Mouse (Mus musculus): ENCODE measurements around the gene Cabp4.

GRCm38 (mm10) chr19:4091383-4091782, 52.5 kb downstream of the Cabp4 start:
- no peak for TF ChIP-seq SRF (IDR thresholded peaks at IDR 0.05; ENCODE audit: control insufficient read depth, insufficient read length, low read depth)
- TF ChIP-seq POLR2A (IDR thresholded peaks at IDR 0.05; ENCODE audit: insufficient read length, low read depth): no peak
- no peak for TF ChIP-seq MYOD1 (IDR thresholded peaks at IDR 0.05; ENCODE audit: control insufficient read depth in 1 of 3, insufficient read length in 2 of 3, low read depth in 2 of 3)
- TF ChIP-seq USF1 (IDR thresholded peaks at IDR 0.05; ENCODE audit: low read depth): no peak
- no peak for TF ChIP-seq TCF12 (IDR thresholded peaks at IDR 0.05; ENCODE audit: insufficient read depth, poor library complexity, severe bottlenecking)
- TF ChIP-seq MAX (IDR thresholded peaks at IDR 0.05; ENCODE audit: low read depth): no peak
- TF ChIP-seq MYOG (IDR thresholded peaks at IDR 0.05; ENCODE audit: control insufficient read depth in 1 of 3, insufficient read depth in 1 of 3, insufficient read length in 2 of 3, low read depth in 2 of 3): no peak
- TF ChIP-seq CEBPB (IDR thresholded peaks at IDR 0.05; ENCODE audit: insufficient read depth, poor library complexity, severe bottlenecking): no peak
- no peak for TF ChIP-seq E2F4 (IDR thresholded peaks at IDR 0.05; ENCODE audit: insufficient read depth)
- no peak for TF ChIP-seq POLR2AphosphoS2 (IDR thresholded peaks at IDR 0.05; ENCODE audit: insufficient read length, low read depth)
- no peak for TF ChIP-seq REST (IDR thresholded peaks at IDR 0.05; ENCODE audit: insufficient read depth, insufficient read length)
